Mouse (Mus musculus) C2C12 (cell line): Measurements from ENCODE around the gene Dnaic1. TPM values are rescaled to one million over a fixed set of nuclear protein-coding genes. Genes with fewer than 3 reads are reported as not detected.
A peak's percentile ranks its signal among the peaks of the same experiment; 100 is the strongest.

Source experiments
- H3K27me3 ChIP-seq: one replicate; pipeline ENCODE4 v1.6.1; 2011; ENCODE audit not compliant: control insufficient read depth, insufficient read depth, insufficient read length
- H3K36me3 ChIP-seq: one replicate; pipeline ENCODE4 v1.6.1; 2011; ENCODE audit not compliant: control insufficient read depth, insufficient read depth
- H3K4me3 ChIP-seq: one replicate; pipeline ENCODE4 v1.5.1; 2011; ENCODE audit warnings: mild to moderate bottlenecking, control low read depth; ENCODE audit not compliant: poor library complexity, insufficient read depth, severe bottlenecking
- H3K79me2 ChIP-seq: one replicate; pipeline ENCODE4 v1.6.1; 2011; ENCODE audit not compliant: control insufficient read depth, insufficient read depth
- H3K79me3 ChIP-seq: one replicate; pipeline ENCODE4 v1.6.1; 2011; ENCODE audit warnings: low read depth, control low read depth
- H3ac ChIP-seq: one replicate; pipeline ENCODE3; 2011; ENCODE audit warnings: low read depth; ENCODE audit not compliant: control insufficient read depth, insufficient read length
- CEBPB ChIP-seq: IDR thresholded peaks from one replicate; pipeline ENCODE4 v1.6.1; 2011; ENCODE audit warnings: low read depth, mild to moderate bottlenecking, control low read depth, moderate library complexity
- CTCF ChIP-seq: IDR thresholded peaks from one replicate; pipeline ENCODE4 v1.5.1; 2011; ENCODE audit not compliant: control insufficient read depth, insufficient read depth, insufficient read length
- FOSL1 ChIP-seq: IDR thresholded peaks from one replicate; pipeline ENCODE4 v1.8.0; 2011; ENCODE audit warnings: mild to moderate bottlenecking, low read length; ENCODE audit not compliant: poor library complexity, insufficient read depth, severe bottlenecking
- MAX ChIP-seq: IDR thresholded peaks from one replicate; pipeline ENCODE4 v1.6.1; 2011; ENCODE audit warnings: mild to moderate bottlenecking, control low read depth
- MYOD1 ChIP-seq: IDR thresholded peaks from one replicate; pipeline ENCODE4 v1.6.1; 2011; ENCODE audit warnings: low read depth; ENCODE audit not compliant: control insufficient read depth, insufficient read length
- MYOG ChIP-seq: IDR thresholded peaks from one replicate; pipeline ENCODE4 v1.6.1; 2011; ENCODE audit not compliant: control insufficient read depth, insufficient read length; ENCODE audit errors: extremely low read depth
- USF1 ChIP-seq: IDR thresholded peaks from one replicate; pipeline ENCODE4 v1.6.1; 2011; ENCODE audit warnings: low read depth, mild to moderate bottlenecking, control low read depth, moderate library complexity
- long read RNA-seq, 2 experiments: library from polyadenylated mRNA; unstranded; transcript quantifications; one replicate each; pipeline ENCODE4 v2.0.0; 2019 to 2020
- polyA plus RNA-seq: library from polyadenylated mRNA; unstranded; fragments of >200 nt; fragmentation: generic; extraction: Trizol; gene quantifications from one replicate; pipeline ENCODE4 v1.2.1, GENCODE M21; 2012; ENCODE audit warnings: missing spikeins

Dnaic1 gene
- not detected for polyA plus RNA-seq
- long read RNA-seq, experiment 1, partial matches to known transcripts: 0 of 1 reads
- long read RNA-seq, experiment 1, other reads (novel, unspliced or antisense): 1 of 1 reads
- long read RNA-seq, experiment 2: 0 reads

GRCm38 (mm10) chr4:41569411-41569885 lies at the start of gene Dnaic1, which contains the start of gene Fam219a:
TSS of gene Dnaic1 (plus strand) at chr4:41569775.
TSS of gene Fam219a (minus strand) at chr4:41569538.
- no peaks in the 10 kb centered on the region for H3K27me3 ChIP-seq
- H3K79me3 ChIP-seq: no peaks in the 10 kb centered on the region
- H3K36me3 ChIP-seq: no peaks in the 10 kb centered on the region

DNA sequence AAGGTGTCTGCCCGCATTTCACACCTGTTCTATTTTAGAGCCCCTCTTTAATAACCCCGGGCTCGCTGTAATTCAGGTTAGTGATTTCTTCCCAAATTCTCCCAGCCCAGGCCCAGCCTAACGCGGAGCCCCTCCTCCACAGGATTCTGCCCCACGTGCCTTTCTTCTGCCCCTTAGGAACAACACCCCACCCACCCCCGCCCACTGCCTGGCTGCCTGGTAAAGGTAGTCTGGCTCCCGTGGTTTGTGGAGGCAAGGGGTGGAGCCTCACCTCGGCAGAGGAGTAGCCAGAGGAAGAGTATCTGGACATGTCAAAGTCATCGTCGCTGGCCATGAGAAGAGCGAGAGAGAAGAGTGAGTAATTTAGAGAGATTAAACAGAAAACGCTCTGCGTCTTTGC lies 48.9 kb upstream of the Dnaic1 start:
- peaks cover 36% of the 10 kb centered on the region for H3K27me3 ChIP-seq
- H3K36me3 ChIP-seq: no peaks in the 10 kb centered on the region
- no peak overlapping the region for H3K4me3 ChIP-seq
- H3K79me3 ChIP-seq: no peaks in the 10 kb centered on the region
- H3ac ChIP-seq: no peak overlapping the region
- no peaks in the 10 kb centered on the region for H3K79me2 ChIP-seq
- TF ChIP-seq FOSL1: no peak
- TF ChIP-seq CEBPB: no peak
- TF ChIP-seq USF1: no peak
- no peak for TF ChIP-seq CTCF

More at GRCm38 (mm10) chr4:41569411-41569885, at the start of gene Dnaic1, which contains the start of gene Fam219a:
- peak within 1 kb of the TSS; percentile 51 for H3ac ChIP-seq
- peak within 1 kb of the TSS; percentile 36 for H3K4me3 ChIP-seq
- TF ChIP-seq CEBPB: no peak
- TF ChIP-seq MYOD1: no peak
- no peak for TF ChIP-seq USF1
- TF ChIP-seq CTCF: no peak
- TF ChIP-seq FOSL1: no peak
- no peaks in the 10 kb centered on the region for H3K79me2 ChIP-seq

DNA sequence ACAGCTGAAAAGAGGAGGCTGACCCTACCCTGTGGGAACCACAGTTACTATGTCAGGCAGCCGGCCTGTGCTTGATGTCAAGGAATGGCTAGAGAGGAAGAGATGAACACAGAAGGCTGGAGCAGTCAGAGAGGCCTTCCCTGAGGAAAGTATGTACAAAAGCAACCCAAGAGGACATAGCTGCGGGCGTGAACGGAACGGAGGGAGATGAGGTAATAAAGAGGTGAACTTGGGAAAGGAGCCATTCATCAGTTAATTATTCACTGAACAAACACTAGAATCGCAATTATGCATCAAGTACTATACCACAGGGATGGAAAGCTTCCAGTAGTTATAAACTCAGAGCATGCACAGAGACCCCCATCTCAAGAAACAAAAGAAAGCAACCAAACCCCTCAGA lies 47.4 kb upstream of the Dnaic1 start:
- H3K27me3 ChIP-seq: peaks cover 43% of the 10 kb centered on the region
- H3ac ChIP-seq: no peak overlapping the region
- no peaks in the 10 kb centered on the region for H3K79me2 ChIP-seq
- no peak overlapping the region for H3K4me3 ChIP-seq
- no peaks in the 10 kb centered on the region for H3K79me3 ChIP-seq
- no peaks in the 10 kb centered on the region for H3K36me3 ChIP-seq
- TF ChIP-seq USF1: no peak
- TF ChIP-seq FOSL1: no peak
- TF ChIP-seq CTCF: no peak
- no peak for TF ChIP-seq CEBPB
- no peak for TF ChIP-seq MYOG
- no peak for TF ChIP-seq MAX
- no peak for TF ChIP-seq MYOD1

GRCm38 (mm10) chr4:41522788-41523187 lies 46.8 kb upstream of the Dnaic1 start:
- TF ChIP-seq FOSL1: no peak
- peak; percentile 28 for TF ChIP-seq MAX
- no peak for TF ChIP-seq CEBPB
- H3K4me3 ChIP-seq: no peak overlapping the region

DNA sequence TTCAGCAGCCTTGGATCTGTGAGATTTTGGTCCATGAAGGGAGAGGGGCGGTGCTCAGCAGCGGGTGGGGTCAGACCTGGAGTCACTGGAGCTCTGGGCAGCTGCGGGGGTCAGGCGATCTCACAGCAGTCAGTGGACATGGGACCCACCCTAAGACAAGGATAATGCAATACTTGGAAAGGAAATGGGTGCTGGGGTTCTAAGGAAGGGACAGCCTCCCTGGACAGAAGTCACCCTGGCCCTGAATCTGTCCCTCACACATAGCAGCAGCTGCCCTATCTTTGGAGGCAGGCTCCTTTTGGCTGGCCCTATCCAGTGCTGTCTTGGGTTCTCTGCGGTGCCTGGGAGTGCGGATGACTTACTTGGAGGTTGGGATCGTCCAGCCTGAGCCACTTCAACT lies 45.7 kb upstream of the Dnaic1 start:
- H3K79me3 ChIP-seq: no peaks in the 10 kb centered on the region
- TF ChIP-seq MYOG (no peak), MYOD1 (no peak), USF1 (no peak), FOSL1 (no peak), CTCF (no peak)
- no peak overlapping the region for H3K4me3 ChIP-seq
- no peaks in the 10 kb centered on the region for H3K36me3 ChIP-seq
- H3K27me3 ChIP-seq: peaks cover 38% of the 10 kb centered on the region
- H3ac ChIP-seq: no peak overlapping the region
- H3K79me2 ChIP-seq: no peaks in the 10 kb centered on the region

More at GRCm38 (mm10) chr4:41522788-41523187, 46.8 kb upstream of the Dnaic1 start:
- Histone ChIP-seq H3ac (no peak overlapping the region), H3K79me2 (no peaks in the 10 kb centered on the region), H3K27me3 (peaks cover 43% of the 10 kb centered on the region), H3K36me3 (no peaks in the 10 kb centered on the region), H3K79me3 (no peaks in the 10 kb centered on the region)

DNA sequence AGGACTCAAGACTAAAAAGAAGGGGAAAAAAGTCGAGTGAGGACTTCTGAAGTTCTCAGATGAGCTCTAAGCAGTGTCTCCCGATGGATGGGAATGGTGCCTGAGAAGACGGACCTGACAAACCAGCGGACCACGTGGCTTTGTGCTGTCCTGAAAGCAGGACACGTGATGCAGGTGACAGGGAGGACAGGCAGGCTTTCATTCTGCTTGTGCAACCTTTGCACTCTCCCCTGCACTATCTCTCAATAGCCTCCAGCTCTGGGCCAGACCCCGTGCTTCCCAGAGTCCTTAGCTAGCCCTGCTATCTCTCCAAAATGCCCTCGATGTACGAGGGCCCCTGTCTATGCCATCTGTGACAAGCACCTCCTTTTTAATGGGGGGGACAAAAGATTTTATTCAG lies 44.7 kb upstream of the Dnaic1 start:
- Histone ChIP-seq H3K79me2 (no peaks in the 10 kb centered on the region), H3ac (no peak overlapping the region), H3K4me3 (no peak overlapping the region), H3K79me3 (no peaks in the 10 kb centered on the region), H3K36me3 (no peaks in the 10 kb centered on the region), H3K27me3 (peaks cover 33% of the 10 kb centered on the region)
- TF ChIP-seq MYOD1 (no peak), USF1 (no peak), MAX (no peak), CEBPB (no peak)
